Mouse (Mus musculus) myocyte (in vitro differentiated cells): ENCODE data around the gene Gm43517.

Source experiments
- MYOD1 ChIP-seq, 3 experiments: IDR thresholded peaks; one replicate each; pipeline ENCODE4 v1.6.1; 2011; ENCODE audit warnings: control low read depth in 2 of 3, low read depth in 2 of 3, mild to moderate bottlenecking in 2 of 3, moderate library complexity in 1 of 3; ENCODE audit not compliant: insufficient read length in 2 of 3, control insufficient read depth in 1 of 3
- POLR2A ChIP-seq: IDR thresholded peaks from one replicate; pipeline ENCODE4 v1.6.1; 2011; ENCODE audit warnings: low read depth, mild to moderate bottlenecking, control low read depth, moderate library complexity; ENCODE audit not compliant: insufficient read length

GRCm38 (mm10) chr12:49374606-49374995 is 10.4 kb upstream of the Gm43517 start:
- TF ChIP-seq MYOD1 (IDR thresholded peaks at IDR 0.05; ENCODE audit: control insufficient read depth in 1 of 3, insufficient read length in 2 of 3, low read depth in 2 of 3): no peak
- no peak for TF ChIP-seq POLR2A
